Mouse (Mus musculus): ENCODE measurements at regions not wholly inside any gene's neighbourhood (a gene's known extent, or its start where the extent isn't known, plus 50 kb on each side); places are given as distances from the start of the nearest gene placed in this dataset.
A peak's percentile ranks its signal among the peaks of the same experiment; 100 is the strongest.

DNA sequence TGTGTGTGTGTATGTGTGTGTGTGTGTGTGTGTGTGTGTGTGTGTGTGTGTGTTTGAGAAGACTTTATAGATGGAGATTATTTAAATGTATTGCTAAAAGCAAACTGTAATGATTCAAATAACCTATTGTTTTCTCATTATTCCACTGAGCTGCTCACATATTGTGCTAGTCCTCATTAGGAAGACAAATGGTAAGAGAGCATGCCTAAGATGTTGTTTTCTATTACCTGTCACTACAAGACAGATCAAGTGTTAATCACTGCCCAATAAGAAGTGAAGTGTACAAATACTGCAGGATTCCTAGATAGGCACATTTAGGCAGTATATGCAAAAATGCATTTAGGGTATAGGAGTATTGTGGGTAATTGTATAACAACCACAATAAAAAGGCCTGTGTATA, 653.8 kb upstream of the A730009L09Rik start:
- peak; percentile 64 for DNase-seq (ENCODE audit: low spot score)
